Mouse (Mus musculus) frontal cortex, adult 2 months (tissue): ENCODE measurements at regions not wholly inside any gene's neighbourhood (a gene's known extent, or its start where the extent isn't known, plus 50 kb on each side); places are given as distances from the start of the nearest gene placed in this dataset.

Experiments used
- DNase-seq, 2 experiments: peaks; one replicate each; pipeline ENCODE4 v3.0.0; 2022; ENCODE audit warnings: low spot score in 1 of 2; ENCODE audit errors: extremely low spot score in 1 of 2

- no peak for DNase-seq
Observed at GRCm38 (mm10) chr6:127374464-127375143, 72.0 kb upstream of the Parp11 start.

- DNase-seq = no peak
Observed at GRCm38 (mm10) chr6:127375144-127375529, 71.5 kb upstream of the Parp11 start.

- no peak for DNase-seq
Observed at GRCm38 (mm10) chr6:127375711-127376199, 70.9 kb upstream of the Parp11 start.

GRCm38 (mm10) chr6:127378701-127379100 lies 67.9 kb upstream of the Parp11 start:
- DNase-seq = no peak

- DNase-seq = peak in 1 of 2 experiments; percentile 56
Observed at GRCm38 (mm10) chr6:127379511-127379910, 67.1 kb upstream of the Parp11 start.

GRCm38 (mm10) chr6:127381148-127381888 lies 65.3 kb upstream of the Parp11 start:
- no peak for DNase-seq

- DNase-seq = no peak
Observed at GRCm38 (mm10) chr6:127391258-127392011, 55.2 kb upstream of the Parp11 start.

GRCm38 (mm10) chr6:127392012-127392798 lies 54.4 kb upstream of the Parp11 start:
- no peak for DNase-seq

- DNase-seq = no peak
Observed at GRCm38 (mm10) chr6:127392799-127393172, 53.9 kb upstream of the Parp11 start.

- DNase-seq = no peak
Observed at GRCm38 (mm10) chr6:127393907-127394600, 52.6 kb upstream of the Parp11 start.
